Mouse (Mus musculus): ENCODE measurements around the gene Bptf.

DNA sequence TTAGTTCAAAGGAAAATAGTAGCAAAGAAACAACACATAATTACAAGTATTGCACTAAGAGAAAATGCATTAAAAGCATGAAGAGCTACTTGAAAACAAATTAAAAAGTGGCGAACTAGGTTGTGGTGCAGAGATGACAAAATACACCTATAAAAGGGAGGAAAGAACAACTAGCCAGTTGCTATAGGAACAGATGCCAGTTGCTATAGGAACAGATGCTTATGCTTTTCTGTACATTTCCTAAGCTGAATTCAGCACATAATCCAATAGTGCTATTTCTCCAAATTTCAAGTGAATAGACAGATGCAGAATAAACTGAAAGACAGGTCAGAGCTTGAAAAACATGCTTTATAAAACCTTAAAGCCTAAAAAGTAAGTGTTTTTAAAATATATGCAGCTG, 67.3 kb downstream of the Bptf start:
- TF ChIP-seq MAX (IDR thresholded peaks at IDR 0.05; ENCODE audit: low read depth) (no peak), MYOG (IDR thresholded peaks at IDR 0.05; ENCODE audit: control insufficient read depth in 1 of 3, insufficient read depth in 1 of 3, insufficient read length in 2 of 3, low read depth in 2 of 3) (no peak), POLR2A (IDR thresholded peaks at IDR 0.05; ENCODE audit: insufficient read length, low read depth) (no peak), E2F4 (IDR thresholded peaks at IDR 0.05; ENCODE audit: insufficient read depth) (no peak), USF1 (IDR thresholded peaks at IDR 0.05; ENCODE audit: low read depth) (no peak)

Data from myocyte (in vitro differentiated cells).